Mouse (Mus musculus) stomach, embryonic 16.5 days (tissue): ENCODE measurements around the gene Adam19. TPM values are rescaled to one million over a fixed set of nuclear protein-coding genes. Genes with fewer than 3 reads are reported as not detected.

Experiments
- ATAC-seq: fragments of 200-750 bp; cut with Nextera tagmentation; 2 replicates; pipeline ENCODE4 v1.8.0; 2017; ENCODE audit warnings: moderate number of reproducible peaks, moderate TSS enrichment; ENCODE audit not compliant: insufficient read depth, low FRiP score
- H3K27ac ChIP-seq: fragments of 300-500 bp; sonication (generic); 2 replicates; pipeline ENCODE4 v1.5.1; 2014; ENCODE audit warnings: low read length
- H3K27me3 ChIP-seq: fragments of 300-500 bp; sonication (generic); 2 replicates; pipeline ENCODE4 v1.6.1; 2014; ENCODE audit warnings: low read length, control low read depth, mixed read lengths; ENCODE audit not compliant: control insufficient read depth, insufficient read depth
- H3K36me3 ChIP-seq: fragments of 300-500 bp; sonication (generic); 2 replicates; pipeline ENCODE4 v1.6.1; 2014; ENCODE audit warnings: low read length; ENCODE audit not compliant: control insufficient read depth, insufficient read depth
- H3K4me1 ChIP-seq: fragments of 300-500 bp; sonication (generic); 2 replicates; pipeline ENCODE4 v1.6.1; 2014; ENCODE audit warnings: low read length, control low read depth, mixed read lengths; ENCODE audit not compliant: control insufficient read depth, insufficient read depth
- H3K4me2 ChIP-seq: fragments of 300-500 bp; sonication (generic); 2 replicates; pipeline ENCODE4 v1.6.1; 2014; ENCODE audit warnings: low read depth, low read length, mixed read lengths
- H3K4me3 ChIP-seq: fragments of 300-500 bp; sonication (generic); replicated peaks from 2 replicates; pipeline ENCODE4 v1.5.1; 2014; ENCODE audit warnings: mild to moderate bottlenecking, low read length
- H3K9ac ChIP-seq: fragments of 300-500 bp; sonication (generic); 2 replicates; pipeline ENCODE4 v1.6.1; 2014; ENCODE audit warnings: low read length
- H3K9me3 ChIP-seq: fragments of 300-500 bp; sonication (generic); replicated peaks from 2 replicates; pipeline ENCODE4 v1.6.1; 2016; ENCODE audit warnings: low read length, control low read depth; ENCODE audit not compliant: control insufficient read depth
- WGBS: fragments of 180-500 bp; shearing (Covaris S2); extraction: QIAGEN DNeasy Blood & Tissue Kit; methylation state at CpG from one replicate; pipeline ENCODE4 v1.1.7; 2014; 5-methylcytosine and 5-hydroxymethylcytosine counted together
- polyA plus RNA-seq: library from polyadenylated mRNA; unstranded; fragments of >200 nt; fragmentation: Nextera tagmentation; extraction: Ambion mirVana; gene quantifications from 2 replicates; pipeline ENCODE4 v1.2.1, GENCODE M21; 2015

The Adam19 gene
- polyA plus RNA-seq, 1 experiment from 2014 or later: 22.4 TPM

- Histone ChIP-seq H3K4me3 (no peak overlapping the region), H3K9ac (no peak overlapping the region), H3K27me3 (no peaks in the 10 kb centered on the region), H3K9me3 (no peaks in the 10 kb centered on the region), H3K4me1 (no peaks in the 10 kb centered on the region), H3K27ac (no peak overlapping the region), H3K4me2 (no peak overlapping the region), H3K36me3 (peaks cover 7% of the 10 kb centered on the region; the same call in 1 of the 2 replicates)
- ATAC-seq: no peak
- WGBS: 88% methylated on average over 1 of the region's 1 CpGs
These were observed 51.3 kb downstream of the Adam19 start for GRCm38 (mm10) chr11:46107046-46107445.

- no peaks in the 10 kb centered on the region for H3K9me3 ChIP-seq
- no peaks in the 10 kb centered on the region for H3K4me1 ChIP-seq
- WGBS: 84% methylated on average over 5 of the region's 5 CpGs
- H3K9ac ChIP-seq: no peak overlapping the region
- ATAC-seq: no peak
- no peak overlapping the region for H3K27ac ChIP-seq
- H3K27me3 ChIP-seq: no peaks in the 10 kb centered on the region
- no peak overlapping the region for H3K4me3 ChIP-seq
- no peak overlapping the region for H3K4me2 ChIP-seq
- no peaks in the 10 kb centered on the region for H3K36me3 ChIP-seq
These were observed 53.4 kb downstream of the Adam19 start for GRCm38 (mm10) chr11:46109206-46109605.

- no peak overlapping the region for H3K9ac ChIP-seq
- H3K9me3 ChIP-seq: no peaks in the 10 kb centered on the region
- H3K27me3 ChIP-seq: no peaks in the 10 kb centered on the region
- H3K4me1 ChIP-seq: peaks cover 6% of the 10 kb centered on the region
- no peak overlapping the region for H3K4me2 ChIP-seq
- no peak overlapping the region for H3K4me3 ChIP-seq
- ATAC-seq: no peak
- H3K27ac ChIP-seq: no peak overlapping the region
- H3K36me3 ChIP-seq: no peaks in the 10 kb centered on the region
- 79% methylated on average over 8 of the region's 8 CpGs for WGBS
These were observed 54.6 kb downstream of the Adam19 start for GRCm38 (mm10) chr11:46110156-46110944.

- Histone ChIP-seq H3K27ac (no peak overlapping the region), H3K9me3 (no peaks in the 10 kb centered on the region), H3K9ac (no peak overlapping the region), H3K4me1 (peaks cover 10% of the 10 kb centered on the region), H3K4me2 (no peak overlapping the region), H3K36me3 (no peaks in the 10 kb centered on the region), H3K4me3 (no peak overlapping the region), H3K27me3 (no peaks in the 10 kb centered on the region)
- 89% methylated on average over 1 of the region's 1 CpGs for WGBS
- no peak for ATAC-seq
These were observed 55.1 kb downstream of the Adam19 start for GRCm38 (mm10) chr11:46110945-46111287.

GRCm38 (mm10) chr11:46113211-46113610 is 57.4 kb downstream of the Adam19 start:
- no peak for ATAC-seq
- 68% methylated on average over 3 of the region's 3 CpGs for WGBS
- no peak overlapping the region for H3K27ac ChIP-seq

GRCm38 (mm10) chr11:46114221-46114620 is 58.4 kb downstream of the Adam19 start:
- Histone ChIP-seq H3K27me3 (no peaks in the 10 kb centered on the region), H3K4me2 (no peak overlapping the region), H3K4me1 (peaks cover 13% of the 10 kb centered on the region), H3K4me3 (no peak overlapping the region), H3K9ac (no peak overlapping the region), H3K9me3 (no peaks in the 10 kb centered on the region), H3K27ac (no peak overlapping the region), H3K36me3 (no peaks in the 10 kb centered on the region)
- no peak for ATAC-seq
- WGBS: 88% methylated on average over 7 of the region's 7 CpGs

More at GRCm38 (mm10) chr11:46113211-46113610, 57.4 kb downstream of the Adam19 start:
- no peak overlapping the region for H3K9ac ChIP-seq
- peaks cover 13% of the 10 kb centered on the region for H3K4me1 ChIP-seq
- H3K27me3 ChIP-seq: no peaks in the 10 kb centered on the region
- no peaks in the 10 kb centered on the region for H3K9me3 ChIP-seq
- no peak overlapping the region for H3K4me2 ChIP-seq
- H3K4me3 ChIP-seq: no peak overlapping the region
- no peaks in the 10 kb centered on the region for H3K36me3 ChIP-seq

GRCm38 (mm10) chr11:46115011-46115410 is 59.2 kb downstream of the Adam19 start:
- Histone ChIP-seq H3K9ac (no peak overlapping the region), H3K27me3 (no peaks in the 10 kb centered on the region), H3K4me1 (peaks cover 13% of the 10 kb centered on the region), H3K4me2 (no peak overlapping the region), H3K27ac (peak overlapping the region; percentile 15; the same call in 1 of the 2 replicates), H3K4me3 (no peak overlapping the region), H3K9me3 (no peaks in the 10 kb centered on the region), H3K36me3 (no peaks in the 10 kb centered on the region)
- 60% methylated on average over 4 of the region's 4 CpGs for WGBS
- no peak for ATAC-seq

GRCm38 (mm10) chr11:46115411-46116173 is 59.8 kb downstream of the Adam19 start:
- WGBS: 69% methylated on average over 9 of the region's 9 CpGs
- H3K4me2 ChIP-seq: no peak overlapping the region
- H3K27ac ChIP-seq: peak overlapping the region; percentile 63
- no peaks in the 10 kb centered on the region for H3K9me3 ChIP-seq
- ATAC-seq: peak; percentile 7; the same call in 1 of the 2 replicates
- H3K9ac ChIP-seq: no peak overlapping the region
- H3K27me3 ChIP-seq: no peaks in the 10 kb centered on the region
- H3K36me3 ChIP-seq: no peaks in the 10 kb centered on the region
- H3K4me3 ChIP-seq: no peak overlapping the region
- H3K4me1 ChIP-seq: peaks cover 13% of the 10 kb centered on the region

GRCm38 (mm10) chr11:46116510-46116909 is 60.7 kb downstream of the Adam19 start:
- no peak overlapping the region for H3K9ac ChIP-seq
- no peaks in the 10 kb centered on the region for H3K9me3 ChIP-seq
- H3K4me2 ChIP-seq: no peak overlapping the region
- peaks cover 13% of the 10 kb centered on the region for H3K4me1 ChIP-seq
- ATAC-seq: peak; percentile 75
- no peaks in the 10 kb centered on the region for H3K36me3 ChIP-seq
- WGBS: 57% methylated on average over 2 of the region's 2 CpGs
- no peaks in the 10 kb centered on the region for H3K27me3 ChIP-seq
- H3K4me3 ChIP-seq: no peak overlapping the region
- peak overlapping the region; percentile 63 for H3K27ac ChIP-seq
